Mouse (Mus musculus) C2C12 (cell line): ENCODE data around the gene Atp13a1. TPM values are rescaled to one million over a fixed set of nuclear protein-coding genes. Genes with fewer than 3 reads are reported as not detected.

Source experiments
- H3K27me3 ChIP-seq: one replicate; pipeline ENCODE4 v1.6.1; 2011; ENCODE audit not compliant: control insufficient read depth, insufficient read depth, insufficient read length
- H3K36me3 ChIP-seq: one replicate; pipeline ENCODE4 v1.6.1; 2011; ENCODE audit not compliant: control insufficient read depth, insufficient read depth
- H3K4me3 ChIP-seq: one replicate; pipeline ENCODE4 v1.5.1; 2011; ENCODE audit warnings: mild to moderate bottlenecking, control low read depth; ENCODE audit not compliant: poor library complexity, insufficient read depth, severe bottlenecking
- H3K79me2 ChIP-seq: one replicate; pipeline ENCODE4 v1.6.1; 2011; ENCODE audit not compliant: control insufficient read depth, insufficient read depth
- H3K79me3 ChIP-seq: one replicate; pipeline ENCODE4 v1.6.1; 2011; ENCODE audit warnings: low read depth, control low read depth
- H3ac ChIP-seq: one replicate; pipeline ENCODE3; 2011; ENCODE audit warnings: low read depth; ENCODE audit not compliant: control insufficient read depth, insufficient read length
- CEBPB ChIP-seq: IDR thresholded peaks from one replicate; pipeline ENCODE4 v1.6.1; 2011; ENCODE audit warnings: low read depth, mild to moderate bottlenecking, control low read depth, moderate library complexity
- CTCF ChIP-seq: IDR thresholded peaks from one replicate; pipeline ENCODE4 v1.5.1; 2011; ENCODE audit not compliant: control insufficient read depth, insufficient read depth, insufficient read length
- FOSL1 ChIP-seq: IDR thresholded peaks from one replicate; pipeline ENCODE4 v1.8.0; 2011; ENCODE audit warnings: mild to moderate bottlenecking, low read length; ENCODE audit not compliant: poor library complexity, insufficient read depth, severe bottlenecking
- MAX ChIP-seq: IDR thresholded peaks from one replicate; pipeline ENCODE4 v1.6.1; 2011; ENCODE audit warnings: mild to moderate bottlenecking, control low read depth
- MYOD1 ChIP-seq: IDR thresholded peaks from one replicate; pipeline ENCODE4 v1.6.1; 2011; ENCODE audit warnings: low read depth; ENCODE audit not compliant: control insufficient read depth, insufficient read length
- MYOG ChIP-seq: IDR thresholded peaks from one replicate; pipeline ENCODE4 v1.6.1; 2011; ENCODE audit not compliant: control insufficient read depth, insufficient read length; ENCODE audit errors: extremely low read depth
- USF1 ChIP-seq: IDR thresholded peaks from one replicate; pipeline ENCODE4 v1.6.1; 2011; ENCODE audit warnings: low read depth, mild to moderate bottlenecking, control low read depth, moderate library complexity
- polyA plus RNA-seq: library from polyadenylated mRNA; unstranded; fragments of >200 nt; fragmentation: generic; extraction: Trizol; gene quantifications from one replicate; pipeline ENCODE4 v1.2.1, GENCODE M21; 2012; ENCODE audit warnings: missing spikeins

The Atp13a1 gene
- polyA plus RNA-seq, 1 experiment, result 36.2 TPM

GRCm38 (mm10) chr8:69799946-69800345 lies 9.0 kb downstream of the Atp13a1 start:
- TF ChIP-seq MAX, result no peak
- TF ChIP-seq CTCF, result no peak
- no peak for TF ChIP-seq MYOD1
- TF ChIP-seq FOSL1, result no peak
- TF ChIP-seq MYOG, result no peak
- no peak for TF ChIP-seq CEBPB
- no peaks in the 10 kb centered on the region for H3K27me3 ChIP-seq

GRCm38 (mm10) chr8:69801796-69802195 lies 10.8 kb downstream of the Atp13a1 start:
- H3K36me3 ChIP-seq, result peaks cover 92% of the 10 kb centered on the region
- H3K79me2 ChIP-seq, result no peaks in the 10 kb centered on the region
- TF ChIP-seq CTCF (no peak), MYOG (no peak), MYOD1 (no peak), MAX (no peak), FOSL1 (no peak), USF1 (no peak), CEBPB (no peak)
- H3ac ChIP-seq, result no peak overlapping the region
- no peak overlapping the region for H3K4me3 ChIP-seq
- no peaks in the 10 kb centered on the region for H3K27me3 ChIP-seq
- no peaks in the 10 kb centered on the region for H3K79me3 ChIP-seq

More at GRCm38 (mm10) chr8:69799946-69800345, 9.0 kb downstream of the Atp13a1 start:
- Histone ChIP-seq H3K79me3 (no peaks in the 10 kb centered on the region), H3K36me3 (peaks cover 88% of the 10 kb centered on the region), H3ac (no peak overlapping the region), H3K79me2 (peaks cover 6% of the 10 kb centered on the region), H3K4me3 (no peak overlapping the region)

- Histone ChIP-seq H3K27me3 (no peaks in the 10 kb centered on the region), H3K36me3 (peaks cover 92% of the 10 kb centered on the region), H3K4me3 (no peak overlapping the region), H3K79me2 (no peaks in the 10 kb centered on the region), H3ac (no peak overlapping the region), H3K79me3 (no peaks in the 10 kb centered on the region)
- TF ChIP-seq USF1, result no peak
- TF ChIP-seq CEBPB, result no peak
Observed at GRCm38 (mm10) chr8:69802216-69802615, 11.3 kb downstream of the Atp13a1 start.

- Histone ChIP-seq H3K79me3 (no peaks in the 10 kb centered on the region), H3K27me3 (no peaks in the 10 kb centered on the region), H3ac (no peak overlapping the region), H3K4me3 (no peak overlapping the region), H3K79me2 (no peaks in the 10 kb centered on the region), H3K36me3 (peaks cover 93% of the 10 kb centered on the region)
- TF ChIP-seq CTCF (no peak), FOSL1 (no peak), CEBPB (no peak), MYOG (no peak), MAX (no peak), MYOD1 (no peak), USF1 (no peak)
Observed at GRCm38 (mm10) chr8:69803366-69803765, 12.4 kb downstream of the Atp13a1 start.

GRCm38 (mm10) chr8:69804537-69804936 lies 13.6 kb downstream of the Atp13a1 start:
- no peaks in the 10 kb centered on the region for H3K27me3 ChIP-seq
- H3K79me2 ChIP-seq, result no peaks in the 10 kb centered on the region
- H3K79me3 ChIP-seq, result no peaks in the 10 kb centered on the region
- H3K4me3 ChIP-seq, result no peak overlapping the region
- H3K36me3 ChIP-seq, result peaks cover 83% of the 10 kb centered on the region
- TF ChIP-seq CTCF (no peak), MYOG (no peak), MAX (no peak), FOSL1 (no peak), CEBPB (no peak)
- H3ac ChIP-seq, result no peak overlapping the region

GRCm38 (mm10) chr8:69805086-69805485 lies 14.1 kb downstream of the Atp13a1 start:
- H3K27me3 ChIP-seq, result no peaks in the 10 kb centered on the region
- H3K79me2 ChIP-seq, result no peaks in the 10 kb centered on the region
- no peak overlapping the region for H3K4me3 ChIP-seq
- TF ChIP-seq MYOG, result no peak
- TF ChIP-seq CTCF, result no peak
- TF ChIP-seq USF1, result no peak
- TF ChIP-seq CEBPB, result no peak
- no peak for TF ChIP-seq MYOD1
- TF ChIP-seq FOSL1, result no peak
- no peak for TF ChIP-seq MAX
- H3K36me3 ChIP-seq, result peaks cover 79% of the 10 kb centered on the region
- H3ac ChIP-seq, result no peak overlapping the region
- no peaks in the 10 kb centered on the region for H3K79me3 ChIP-seq
